Mouse (Mus musculus) left cerebral cortex, postnatal 10 days (tissue): Measurements from ENCODE around the gene Pla2g4a. TPM values are rescaled to one million over a fixed set of nuclear protein-coding genes. Genes with fewer than 3 reads are reported as not detected.
A peak's percentile ranks its signal among the peaks of the same experiment; 100 is the strongest.

Experiments
- DNase-seq, 2 experiments: peaks; one replicate each; pipeline ENCODE4 v3.0.0; 2021 to 2022; ENCODE audit warnings: low spot score in 2 of 2, mixed read lengths in 1 of 2; ENCODE audit errors: extremely low spot score in 1 of 2
- intact Hi-C: fragments of 180-260 bp; cut with DNase I; formaldehyde crosslinking; loops from one replicate; pipeline ENCODE4 v1.15.1; 2025
- total RNA-seq, 2 experiments: library from RNA; stranded (reverse); gene quantifications; 2 replicates each; pipeline ENCODE4 v1.2.3; 2021

Gene Pla2g4a
- total RNA-seq, result 1 to 10 TPM; 1.6 to 2.1 TPM

- peak; percentile 5 to 39 for DNase-seq
- intact Hi-C loops, result no loop called here
Measured at GRCm38 (mm10) chr1:149960734-149961424, at the start of gene Pla2g4a. Gene Pla2g4a, minus strand, starts transcription at chr1:149961290.

DNA sequence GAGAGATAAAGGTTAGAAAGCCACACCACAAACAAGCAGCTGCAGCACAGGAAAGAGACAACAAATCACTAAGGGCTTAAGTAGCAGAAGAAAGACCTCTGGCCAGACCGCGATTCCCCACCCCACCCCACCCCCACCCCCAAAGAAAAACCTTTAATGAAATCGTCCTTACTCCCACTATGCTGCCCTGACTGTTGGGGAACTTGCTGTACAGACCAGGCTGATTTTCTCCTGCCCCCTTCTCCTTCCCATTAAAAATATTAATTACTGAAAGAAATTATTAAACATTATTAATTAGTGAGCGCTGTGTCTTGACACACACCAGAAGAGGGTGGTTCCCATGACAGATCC is 49.5 kb upstream of the Pla2g4a start:
- intact Hi-C loops, result no loop called here
- DNase-seq, result no peak

DNA sequence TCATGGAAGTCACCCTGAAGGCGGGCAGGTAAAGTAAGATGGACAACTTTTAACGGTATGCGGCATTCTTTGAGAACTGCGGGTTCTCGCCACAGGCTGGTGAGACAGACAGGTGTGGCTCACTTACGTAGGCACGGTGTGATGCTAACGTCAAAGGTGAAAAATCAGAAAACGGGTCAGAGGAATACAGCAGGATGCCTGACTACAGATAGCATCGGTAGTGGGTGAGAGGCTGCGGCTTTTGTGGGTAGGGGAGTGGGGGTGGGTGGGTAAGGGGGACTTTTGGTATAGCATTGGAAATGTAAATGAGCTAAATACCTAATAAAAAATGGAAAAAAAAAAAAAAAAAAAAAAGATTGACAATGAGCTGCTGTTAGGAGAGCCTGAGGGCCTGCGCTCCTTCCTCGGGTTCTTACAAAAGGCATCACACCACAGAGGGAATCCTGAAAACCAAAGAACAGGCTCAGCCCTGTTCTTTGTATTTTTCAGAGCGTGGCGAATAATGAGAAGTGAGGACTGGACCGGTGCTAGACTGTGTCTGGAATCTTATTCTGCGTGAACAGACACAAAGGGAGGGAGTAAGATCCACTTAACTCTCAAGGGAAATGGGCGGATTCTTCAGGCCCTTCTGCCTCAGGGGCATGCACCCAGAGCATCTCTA is 49.0 kb upstream of the Pla2g4a start:
- DNase-seq, result no peak
- intact Hi-C loops, result no loop called here

GRCm38 (mm10) chr1:150009134-150009533 is 48.0 kb upstream of the Pla2g4a start:
- no peak for DNase-seq
- intact Hi-C loops, result no loop called here

DNA sequence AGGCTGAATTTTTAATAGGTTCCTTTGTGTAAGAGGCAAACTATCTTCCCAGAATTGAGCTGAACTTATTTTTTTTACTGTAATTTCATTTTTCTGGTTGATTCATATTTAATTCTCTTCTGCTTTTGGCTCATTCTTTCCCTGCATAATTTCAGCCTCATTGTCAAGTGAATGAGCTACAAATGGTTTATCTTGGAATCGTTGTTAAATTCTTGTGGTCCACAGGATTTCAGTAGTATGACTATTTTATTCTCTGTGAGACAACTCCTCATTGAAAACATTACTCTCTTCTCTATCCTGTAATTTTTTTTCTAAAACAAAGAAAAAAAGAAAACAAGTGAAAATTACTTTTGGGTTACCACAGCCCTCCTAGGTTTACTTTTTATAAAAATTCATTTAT is 14.5 kb upstream of the Pla2g4a start:
- no peak for DNase-seq
- intact Hi-C loops, result no loop called here

- no peak for DNase-seq
- intact Hi-C loops, result no loop called here
Measured at GRCm38 (mm10) chr1:149965826-149966225, 4.7 kb upstream of the Pla2g4a start.

DNA sequence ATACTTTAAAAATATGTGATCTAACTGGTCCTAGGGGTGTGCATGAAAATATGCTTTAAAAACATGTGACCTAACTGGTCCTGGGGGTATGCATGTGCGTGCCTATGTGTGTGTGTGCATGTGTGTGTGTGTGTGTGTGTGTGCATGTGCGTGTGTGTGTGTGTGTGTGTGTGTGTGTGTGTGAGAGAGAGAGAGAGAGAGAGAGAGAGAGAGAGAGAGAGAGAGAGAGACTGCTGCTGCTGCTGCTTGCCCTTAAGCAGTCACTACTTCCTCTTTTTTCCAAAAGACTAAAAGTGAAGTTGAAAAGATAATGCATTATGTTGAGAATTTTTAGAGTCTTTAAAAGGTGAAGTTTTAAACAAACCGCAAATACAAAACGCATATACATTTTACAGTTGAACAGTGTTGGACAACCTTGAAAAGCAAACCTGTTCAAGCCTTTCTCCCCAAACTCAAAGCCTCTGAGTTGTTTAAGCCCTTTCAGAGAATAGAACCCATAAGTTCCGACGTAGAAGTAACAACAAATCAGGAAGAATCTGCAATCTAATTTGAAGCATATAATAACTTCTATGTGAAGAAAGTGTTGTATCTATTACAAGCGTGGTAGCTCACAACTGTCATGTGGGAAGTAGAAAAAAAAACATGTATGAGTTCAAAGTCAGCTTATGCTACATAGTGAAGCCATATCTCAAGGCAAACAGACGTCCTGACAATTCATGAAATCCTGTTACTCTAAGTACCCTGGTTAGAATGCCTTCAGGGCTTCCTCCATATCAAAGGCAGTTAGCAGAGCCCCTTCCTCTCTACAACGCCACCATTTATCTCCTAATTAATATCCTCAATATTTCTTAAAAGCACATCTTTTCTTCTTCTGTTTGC is 574 bp upstream of the Pla2g4a start:
- DNase-seq, result no peak
- intact Hi-C loops, result no loop called here

DNA sequence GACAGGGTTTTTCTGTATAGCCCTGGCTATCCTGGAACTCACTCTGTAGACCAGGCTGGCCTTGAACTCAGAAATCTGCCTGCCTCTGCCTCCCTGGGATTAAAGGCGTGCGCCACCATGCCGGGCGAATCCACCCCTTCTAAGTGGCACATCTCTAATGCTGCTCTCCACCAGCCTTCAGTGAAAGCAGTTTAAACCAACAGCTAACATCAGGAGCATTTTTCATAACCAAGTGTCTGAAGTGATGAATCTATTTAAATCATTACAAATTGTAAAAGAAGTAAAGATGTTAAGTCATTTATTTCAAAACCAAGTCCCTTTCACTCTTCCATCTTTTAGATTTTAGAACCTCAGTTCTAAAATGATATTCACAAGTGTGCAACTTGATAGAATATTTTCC is 839 bp downstream of the Pla2g4a start:
- DNase-seq, result no peak
- intact Hi-C loops, result no loop called here

DNA sequence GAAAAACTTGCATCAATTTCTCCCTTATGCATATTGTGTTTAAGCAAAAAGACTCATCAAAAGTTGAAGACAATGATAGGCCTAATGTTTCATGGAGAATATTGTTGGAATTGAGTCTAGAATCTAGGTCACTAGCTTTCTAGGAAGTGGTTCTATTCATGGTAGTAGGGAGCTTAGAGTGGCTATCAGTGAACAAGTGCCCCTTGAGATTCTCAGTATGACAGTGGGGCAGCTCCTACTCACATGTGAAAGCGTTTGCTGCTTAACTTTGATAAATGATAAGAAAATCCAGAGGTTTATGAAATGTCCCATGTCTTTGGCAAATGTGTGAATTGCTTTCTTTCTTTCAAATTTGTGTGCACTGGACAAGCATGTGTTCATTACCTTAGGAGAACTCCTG is 2.0 kb downstream of the Pla2g4a start:
- intact Hi-C loops, result no loop called here
- no peak for DNase-seq

DNA sequence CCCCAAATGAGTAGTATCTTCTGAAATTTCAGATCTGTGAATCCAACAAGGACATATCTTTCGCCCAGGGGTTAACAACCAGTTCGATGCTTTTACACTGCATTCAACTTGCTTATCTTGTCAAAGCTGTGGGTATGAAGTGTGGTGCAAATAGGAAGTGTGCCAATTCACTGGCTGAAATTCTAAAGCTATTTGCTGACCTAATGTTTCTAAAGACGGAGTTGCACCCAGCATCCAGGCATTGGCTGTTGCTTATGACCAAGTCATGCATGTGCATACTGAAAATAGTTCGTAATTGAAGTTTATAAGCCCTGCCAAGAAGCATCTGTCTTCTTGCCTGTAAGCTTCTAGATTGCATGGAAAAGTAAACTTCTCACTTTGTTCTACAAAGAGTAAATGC is 5.6 kb downstream of the Pla2g4a start:
- DNase-seq, result no peak
- intact Hi-C loops, result no loop called here

DNA sequence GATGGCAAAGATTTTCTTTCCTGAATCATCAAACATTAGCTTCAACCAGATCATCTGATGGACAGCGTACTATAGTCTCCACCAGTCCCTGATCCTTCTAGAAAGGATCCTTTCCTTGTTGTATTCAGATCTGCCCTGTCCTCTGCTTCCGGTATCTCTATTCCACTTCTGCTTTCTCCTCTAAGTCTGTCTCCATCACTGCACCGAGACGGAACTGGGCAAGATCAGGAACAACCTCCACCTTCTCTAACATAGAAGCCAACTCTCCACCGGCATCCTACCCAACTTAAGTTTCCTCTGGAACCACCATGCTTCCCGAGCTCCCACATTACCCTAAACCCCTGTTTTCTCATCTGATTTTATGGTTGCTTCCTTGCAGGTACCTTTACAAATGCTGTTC is 7.1 kb downstream of the Pla2g4a start:
- intact Hi-C loops, result no loop called here
- DNase-seq, result no peak

DNA sequence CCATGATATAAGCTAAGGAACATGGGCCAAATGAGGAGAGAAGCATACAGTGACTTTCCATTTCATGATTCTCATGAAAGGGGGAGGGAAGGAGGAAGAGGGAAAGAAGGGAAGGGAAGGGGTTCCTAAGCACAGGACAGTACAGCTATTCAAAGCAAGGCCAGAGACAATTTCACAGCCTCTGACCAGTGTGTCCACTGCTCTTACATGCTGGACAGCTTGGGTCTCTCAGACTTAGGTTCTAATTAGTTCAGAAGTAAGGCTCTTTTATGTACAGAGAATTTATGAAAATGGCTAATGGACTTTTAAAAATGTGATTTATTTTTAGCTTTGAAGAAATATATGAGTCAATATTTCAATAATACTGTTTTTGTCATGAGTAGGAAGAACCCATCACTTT is 9.0 kb downstream of the Pla2g4a start:
- intact Hi-C loops, result no loop called here
- no peak for DNase-seq

GRCm38 (mm10) chr1:149950656-149951055 is 10.4 kb downstream of the Pla2g4a start:
- intact Hi-C loops, result no loop called here
- no peak for DNase-seq

DNA sequence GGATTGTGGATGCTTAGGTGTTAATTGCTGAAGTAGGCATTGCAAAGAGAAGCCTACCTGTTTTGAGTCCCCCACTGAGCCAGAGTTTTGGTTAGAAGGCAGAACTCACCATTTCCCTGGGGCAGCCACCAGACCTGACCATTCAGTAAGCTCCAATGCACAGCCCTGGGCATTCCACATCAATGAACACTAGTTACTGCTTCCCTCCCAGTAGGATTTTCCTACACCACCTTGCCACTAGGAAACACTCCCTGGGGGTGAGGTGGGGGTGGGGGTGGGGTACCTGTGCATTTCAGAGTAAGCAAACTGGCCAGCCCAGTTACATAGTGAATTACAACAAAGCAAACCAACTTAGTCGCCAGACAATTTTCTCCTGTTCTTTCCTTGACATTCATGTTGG is 10.8 kb downstream of the Pla2g4a start:
- intact Hi-C loops, result no loop called here

DNA sequence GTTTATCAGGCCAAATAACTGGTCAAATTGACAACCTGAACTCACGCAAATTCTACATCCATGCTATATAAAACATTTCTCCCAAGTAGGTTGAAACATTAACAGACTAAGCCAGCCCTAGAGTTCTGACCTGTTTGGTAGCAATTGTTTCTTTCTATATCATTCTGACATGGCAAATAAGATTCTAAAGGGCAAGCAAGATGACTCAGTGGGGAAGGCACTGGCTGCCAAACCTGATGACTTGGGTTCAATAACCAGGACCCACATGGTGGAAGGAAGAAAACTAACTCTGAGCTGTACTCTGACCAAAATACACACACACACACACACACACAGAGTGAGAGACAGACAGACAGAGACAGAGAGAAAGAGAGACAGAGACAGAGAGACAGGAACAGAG is 11.8 kb downstream of the Pla2g4a start:
- no peak for DNase-seq
- intact Hi-C loops, result no loop called here

More for the DNA sequence above, 10.8 kb downstream of the Pla2g4a start:
- DNase-seq, result no peak

DNA sequence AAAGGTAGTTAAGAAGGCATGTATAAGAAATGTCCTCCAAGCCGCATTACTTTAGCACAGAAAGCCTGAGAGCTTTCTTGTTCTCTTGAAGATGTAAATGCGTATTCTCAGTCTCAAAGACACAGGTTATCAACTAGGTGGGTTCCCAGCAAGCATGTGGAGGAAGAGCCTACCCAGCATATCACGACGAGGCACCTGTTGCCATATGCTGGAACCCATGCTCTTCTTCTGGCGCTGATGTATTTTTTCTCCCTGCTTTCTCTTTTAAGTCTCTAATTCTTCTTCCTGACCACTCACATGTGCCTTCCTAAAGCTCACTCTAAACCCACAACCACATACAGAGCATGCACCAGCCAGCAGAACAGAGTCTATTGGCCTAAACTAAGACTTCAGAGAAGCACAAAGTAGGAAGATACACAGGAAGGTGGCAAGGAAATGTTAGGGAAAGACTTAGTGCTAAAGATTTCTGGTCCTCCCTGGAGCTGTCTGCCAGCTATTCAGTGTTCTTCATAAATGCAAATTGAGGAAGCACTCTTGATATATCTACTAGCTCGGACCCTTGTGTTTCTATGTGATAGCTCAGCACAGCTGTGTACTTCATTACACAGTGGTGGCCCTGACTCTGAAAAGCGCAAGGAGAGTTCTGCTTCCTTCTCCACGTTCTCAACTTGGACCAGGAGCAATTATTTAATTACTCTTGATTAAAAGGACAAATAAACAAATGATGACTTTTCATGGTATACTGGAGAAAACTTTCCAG is 12.8 kb downstream of the Pla2g4a start:
- DNase-seq, result no peak
- intact Hi-C loops, result no loop called here

- no peak for DNase-seq
- intact Hi-C loops, result no loop called here
Measured at GRCm38 (mm10) chr1:149946993-149947392, 14.1 kb downstream of the Pla2g4a start.

DNA sequence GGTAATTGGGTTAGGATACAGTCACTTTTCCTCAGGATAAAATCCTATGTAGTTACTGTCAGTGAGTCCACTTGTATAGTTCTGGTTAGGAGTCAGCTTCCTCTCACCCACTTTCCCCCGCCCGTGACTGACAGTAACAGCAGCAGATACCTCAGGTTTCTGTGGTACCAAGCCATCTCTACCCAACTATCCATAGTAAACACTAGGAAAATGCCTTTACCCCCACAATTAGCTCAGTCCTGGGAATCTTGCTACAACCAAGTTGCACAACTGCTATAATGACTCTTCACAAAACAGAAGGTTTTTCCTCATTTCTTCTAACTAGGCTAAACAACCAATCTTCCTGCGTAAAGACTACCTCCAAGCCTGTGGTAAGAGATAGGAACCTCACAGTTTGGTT is 14.7 kb downstream of the Pla2g4a start:
- intact Hi-C loops, result no loop called here
- DNase-seq, result no peak

DNA sequence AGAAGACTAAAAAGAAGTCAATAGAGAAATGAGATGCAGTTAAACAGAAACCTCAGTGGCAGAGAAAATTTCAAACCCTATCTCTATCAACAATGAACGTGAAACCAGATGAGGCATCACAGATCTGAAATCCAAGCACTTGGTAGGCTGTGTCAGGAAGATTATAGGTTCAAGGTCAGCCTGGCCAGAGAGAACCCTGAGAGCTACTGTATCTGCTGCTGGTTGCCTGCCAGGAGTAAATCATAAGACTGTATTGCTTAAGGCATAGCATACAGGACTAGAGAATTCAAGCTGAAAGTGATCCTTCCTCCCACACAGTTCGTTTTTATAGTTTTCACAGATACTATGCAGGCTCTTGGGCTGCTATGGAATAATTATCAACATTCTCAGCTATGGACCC is 17.5 kb downstream of the Pla2g4a start:
- no peak for DNase-seq
- intact Hi-C loops, result no loop called here
